Mouse (Mus musculus) kidney, embryonic 14.5 days (tissue): Measurements from ENCODE around the gene Rbbp7. TPM values are rescaled to one million over a fixed set of nuclear protein-coding genes. Genes with fewer than 3 reads are reported as not detected.
A peak's percentile ranks its signal among the peaks of the same experiment; 100 is the strongest.
"Not testable (repeated sequence)": the region's sequence is repeated elsewhere in the genome, so short reads cannot be mapped to it uniquely, and the experiment has no call there.

Experiments used
- ATAC-seq: fragments of 200-750 bp; cut with Nextera tagmentation; 2 replicates; pipeline ENCODE4 v1.8.0; 2017; ENCODE audit warnings: moderate number of reproducible peaks, mild to moderate bottlenecking, moderate TSS enrichment, moderate library complexity; ENCODE audit not compliant: low FRiP score, low TSS enrichment
- H3K27ac ChIP-seq: fragments of 300-500 bp; sonication (generic); 2 replicates; pipeline ENCODE4 v1.5.1; 2014; ENCODE audit warnings: low read depth, mild to moderate bottlenecking, low read length, moderate library complexity, mixed read lengths
- H3K27me3 ChIP-seq: fragments of 300-500 bp; sonication (generic); 2 replicates; pipeline ENCODE4 v1.6.1; 2014; ENCODE audit warnings: mild to moderate bottlenecking, low read length; ENCODE audit not compliant: control insufficient read depth, insufficient read depth
- H3K36me3 ChIP-seq: fragments of 300-500 bp; sonication (generic); 2 replicates; pipeline ENCODE4 v1.6.1; 2014; ENCODE audit warnings: low read length, mixed read lengths; ENCODE audit not compliant: control insufficient read depth, insufficient read depth
- H3K4me1 ChIP-seq: fragments of 300-500 bp; sonication (generic); 2 replicates; pipeline ENCODE4 v1.6.1; 2014; ENCODE audit warnings: low read length, mixed read lengths; ENCODE audit not compliant: control insufficient read depth, insufficient read depth
- H3K4me2 ChIP-seq: fragments of 300-500 bp; sonication (generic); replicated peaks from 2 replicates; pipeline ENCODE4 v1.6.1; 2014; ENCODE audit warnings: low read depth, mild to moderate bottlenecking, low read length
- H3K4me3 ChIP-seq: fragments of 300-500 bp; sonication (generic); 2 replicates; pipeline ENCODE4 v1.5.1; 2014; ENCODE audit warnings: mild to moderate bottlenecking, low read length
- H3K9ac ChIP-seq: fragments of 300-500 bp; sonication (generic); 2 replicates; pipeline ENCODE4 v1.6.1; 2014; ENCODE audit warnings: low read depth, mild to moderate bottlenecking, low read length, moderate library complexity
- H3K9me3 ChIP-seq: fragments of 300-500 bp; sonication (generic); 2 replicates; pipeline ENCODE4 v1.6.1; 2016; ENCODE audit warnings: low read length; ENCODE audit not compliant: control insufficient read depth
- WGBS: fragments of 180-500 bp; shearing (Covaris S2); extraction: QIAGEN DNeasy Blood & Tissue Kit; methylation state at CpG from one replicate; pipeline ENCODE4 v1.1.7; 2014; 5-methylcytosine and 5-hydroxymethylcytosine counted together
- polyA plus RNA-seq: library from polyadenylated mRNA; unstranded; fragments of >200 nt; fragmentation: Nextera tagmentation; extraction: Ambion mirVana; gene quantifications from 2 replicates; pipeline ENCODE4 v1.2.1, GENCODE M21; 2014

Rbbp7 gene
- polyA plus RNA-seq, 1 experiment from 2014 or later = 531 TPM

DNA sequence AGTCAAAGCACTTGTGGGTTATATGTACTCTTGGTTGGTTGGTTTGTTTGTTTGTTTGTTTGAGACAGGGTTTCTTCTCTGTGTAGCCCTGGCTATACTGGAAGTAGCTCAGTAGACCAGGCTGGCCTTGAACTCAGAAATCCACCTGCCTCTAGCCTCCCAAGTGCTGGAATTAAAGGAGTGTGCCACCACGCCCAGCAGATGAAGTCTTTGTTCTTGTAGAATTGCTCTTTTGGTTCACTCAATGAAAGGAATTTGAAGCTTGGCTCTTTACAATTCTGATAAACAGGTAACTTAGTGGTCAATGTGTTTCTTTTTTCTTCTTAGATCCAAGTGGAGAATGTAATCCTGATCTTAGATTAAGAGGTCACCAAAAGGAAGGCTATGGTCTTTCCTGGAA is 10.5 kb downstream of the Rbbp7 start:
- peaks cover 56% of the 10 kb centered on the region; the same call in 1 of the 2 replicates for H3K36me3 ChIP-seq
- WGBS = 85% methylated on average over 1 of the region's 1 CpGs
- no peaks in the 10 kb centered on the region for H3K27me3 ChIP-seq
- H3K27ac ChIP-seq = no peak overlapping the region
- no peaks in the 10 kb centered on the region for H3K9me3 ChIP-seq
- H3K4me1 ChIP-seq = no peaks in the 10 kb centered on the region
- no peak for ATAC-seq
- no peak overlapping the region for H3K4me3 ChIP-seq
- no peak overlapping the region for H3K4me2 ChIP-seq
- H3K9ac ChIP-seq = no peak overlapping the region

DNA sequence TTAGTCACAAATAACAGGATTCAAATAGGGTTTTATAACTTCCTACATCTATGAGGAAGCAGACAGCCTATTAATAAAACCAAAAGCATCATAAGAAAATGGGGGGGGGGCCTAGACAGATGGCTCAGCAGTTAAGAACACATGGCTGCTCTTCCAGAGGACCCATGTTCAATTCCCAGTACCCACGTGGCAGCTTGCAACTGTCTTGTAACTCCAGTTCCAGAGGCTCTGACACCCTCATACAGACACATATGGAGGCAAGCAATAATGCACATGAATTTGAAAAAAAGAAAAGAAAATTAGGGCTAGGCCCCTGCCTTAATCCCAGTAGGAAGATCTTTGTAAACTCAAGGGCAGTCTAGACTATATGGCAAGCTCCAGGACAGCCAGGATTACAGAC is 28.2 kb downstream of the Rbbp7 start:
- no peak overlapping the region for H3K4me2 ChIP-seq
- no peak overlapping the region for H3K9ac ChIP-seq
- no peaks in the 10 kb centered on the region for H3K9me3 ChIP-seq
- 58% methylated on average over 1 of the region's 1 CpGs for WGBS
- H3K27ac ChIP-seq = no peak overlapping the region
- no peaks in the 10 kb centered on the region; the same call in 1 of the 2 replicates for H3K27me3 ChIP-seq
- no peaks in the 10 kb centered on the region for H3K4me1 ChIP-seq
- H3K36me3 ChIP-seq = peaks cover 14% of the 10 kb centered on the region; the same call in 1 of the 2 replicates
- no peak for ATAC-seq
- no peak overlapping the region for H3K4me3 ChIP-seq

DNA sequence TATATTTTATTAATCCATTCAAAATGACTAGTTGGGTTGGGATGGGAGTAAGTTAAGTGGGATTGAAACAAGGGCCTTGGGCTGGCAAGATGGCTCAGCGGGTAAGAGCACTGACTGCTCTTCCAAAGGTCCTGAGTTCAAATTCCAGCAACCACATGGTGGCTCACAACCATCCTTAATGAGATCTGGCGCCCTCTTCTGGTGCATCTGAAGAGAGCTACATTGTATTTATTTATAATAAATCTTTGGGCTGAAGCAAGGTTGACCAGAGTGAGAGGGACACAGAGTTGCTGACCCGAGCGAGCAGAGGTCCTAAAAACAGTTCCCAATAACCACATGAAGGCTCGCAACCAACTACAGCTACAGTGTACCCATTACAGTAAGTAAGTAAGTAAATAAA is 31.2 kb downstream of the Rbbp7 start:
- not testable (repeated sequence) for H3K27me3 ChIP-seq, H3K9me3 ChIP-seq, ATAC-seq, H3K4me1 ChIP-seq, H3K36me3 ChIP-seq, H3K4me3 ChIP-seq, H3K9ac ChIP-seq, H3K4me2 ChIP-seq, H3K27ac ChIP-seq
- 81% methylated on average over 5 of the region's 5 CpGs for WGBS

DNA sequence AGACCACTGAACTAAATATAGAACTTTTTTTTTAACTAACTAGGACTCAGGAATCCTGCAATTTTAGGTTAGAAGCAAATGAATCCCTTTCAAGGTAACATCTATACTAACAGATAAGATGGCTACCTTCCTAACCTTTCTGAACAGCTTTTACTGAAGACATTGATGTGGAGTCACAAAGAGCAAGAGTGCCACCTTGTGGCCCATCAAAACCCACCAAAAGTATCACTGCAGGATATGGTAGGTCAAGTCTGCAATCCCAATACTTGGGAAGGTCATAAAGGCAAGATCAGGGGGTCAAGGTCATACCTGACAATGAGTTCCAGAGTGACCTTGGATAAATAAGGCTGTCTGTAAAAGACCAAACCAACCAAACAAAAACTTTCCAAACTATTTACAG is 40.2 kb downstream of the Rbbp7 start:
- H3K9ac ChIP-seq = no peak overlapping the region
- H3K4me2 ChIP-seq = no peak overlapping the region
- no peak for ATAC-seq
- H3K9me3 ChIP-seq = no peaks in the 10 kb centered on the region
- no peak overlapping the region for H3K4me3 ChIP-seq
- peaks cover 4% of the 10 kb centered on the region; the same call in 1 of the 2 replicates for H3K36me3 ChIP-seq
- H3K4me1 ChIP-seq = no peaks in the 10 kb centered on the region
- H3K27ac ChIP-seq = no peak overlapping the region
- H3K27me3 ChIP-seq = no peaks in the 10 kb centered on the region

DNA sequence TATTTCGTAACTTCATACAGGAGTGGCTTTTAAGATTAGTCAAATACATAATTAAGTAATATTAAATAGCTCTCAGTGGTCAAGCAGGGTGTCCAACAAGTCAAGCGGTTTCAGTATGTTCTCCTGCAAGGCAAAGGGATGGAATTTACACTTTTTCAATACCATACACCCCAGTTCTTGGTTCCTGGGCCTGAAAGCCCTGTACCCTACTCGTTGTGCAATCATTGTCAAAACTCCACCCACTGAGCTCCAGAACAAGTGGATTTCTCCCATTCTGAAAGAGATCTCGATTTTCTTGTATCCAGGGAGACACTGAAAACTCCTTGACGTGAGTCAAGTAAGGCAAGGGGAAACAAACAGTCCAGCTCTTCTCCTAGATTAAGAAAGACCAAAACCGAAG is 67.8 kb downstream of the Rbbp7 start:
- no peak for ATAC-seq
- Histone ChIP-seq H3K9me3 (no peaks in the 10 kb centered on the region), H3K4me1 (no peaks in the 10 kb centered on the region), H3K4me3 (peak overlapping the region; percentile 56), H3K27ac (no peak overlapping the region), H3K36me3 (no peaks in the 10 kb centered on the region), H3K4me2 (peak overlapping the region; percentile 65), H3K9ac (peak overlapping the region; percentile 56; the same call in 1 of the 2 replicates), H3K27me3 (no peaks in the 10 kb centered on the region)
- WGBS = 44% methylated on average over 6 of the region's 6 CpGs

Other genes starting within 250 kb of the Rbbp7 start
- 1.6 and 2.3 TPM in 2 replicates for gene Reps2, start 116.8 kb upstream of the Rbbp7 start, polyA plus RNA-seq
- 12.8 and 17.6 TPM in 2 replicates for gene Txlng, start 69.1 kb downstream of the Rbbp7 start, polyA plus RNA-seq
- gene Syap1, start 128.0 kb downstream of the Rbbp7 start, polyA plus RNA-seq = 46.1 and 49.5 TPM in 2 replicates
- 76.3 and 102 TPM in 2 replicates for gene Ctps2, start 140.8 kb downstream of the Rbbp7 start, polyA plus RNA-seq
- gene S100g, start 204.2 kb downstream of the Rbbp7 start, polyA plus RNA-seq = 43.6 and 48.7 TPM in 2 replicates